Mouse (Mus musculus) urinary bladder, adult 2 months (tissue): Measurements from ENCODE around the gene Tas1r3. TPM values are rescaled to one million over a fixed set of nuclear protein-coding genes. Genes with fewer than 3 reads are reported as not detected.
A peak's percentile ranks its signal among the peaks of the same experiment; 100 is the strongest.

ENCODE experiments used
- DNase-seq: peaks from one replicate; pipeline ENCODE4 v3.0.0; 2022; ENCODE audit warnings: low spot score
- polyA plus RNA-seq: library from polyadenylated mRNA; depleted of rRNA; stranded (reverse); fragments of >200 nt; gene quantifications from 2 replicates; pipeline ENCODE4 v1.2.3, GENCODE M21; 2012

Gene Tas1r3
- polyA plus RNA-seq, 1 experiment: 0.91 TPM

- DNase-seq: peak; percentile 22
These were observed 21.4 kb downstream of the Tas1r3 start for GRCm38 (mm10) chr4:155841651-155842270.

DNA sequence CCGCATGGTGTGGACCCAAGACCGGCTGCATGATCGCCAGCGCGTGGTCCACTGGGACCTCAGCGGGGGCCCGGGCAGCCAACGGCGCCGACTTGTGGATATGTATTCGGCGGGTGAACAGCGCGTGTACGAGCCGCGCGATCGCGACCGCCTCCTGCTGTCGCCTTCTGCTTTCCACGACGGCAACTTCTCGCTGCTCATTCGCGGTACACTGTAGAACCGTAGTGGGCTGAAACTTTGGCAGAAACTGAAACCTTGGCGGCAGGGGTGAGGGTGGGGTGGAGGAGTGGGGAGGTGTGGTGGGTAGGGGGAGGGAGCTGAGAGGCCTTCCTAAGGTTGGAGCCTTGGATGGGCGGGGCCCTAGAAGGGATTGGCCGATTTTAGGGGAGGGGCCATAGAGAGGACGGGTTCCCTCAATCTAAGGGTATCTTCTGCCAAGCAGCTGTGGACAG, 22.1 kb downstream of the Tas1r3 start:
- DNase-seq: peak; percentile 46

DNA sequence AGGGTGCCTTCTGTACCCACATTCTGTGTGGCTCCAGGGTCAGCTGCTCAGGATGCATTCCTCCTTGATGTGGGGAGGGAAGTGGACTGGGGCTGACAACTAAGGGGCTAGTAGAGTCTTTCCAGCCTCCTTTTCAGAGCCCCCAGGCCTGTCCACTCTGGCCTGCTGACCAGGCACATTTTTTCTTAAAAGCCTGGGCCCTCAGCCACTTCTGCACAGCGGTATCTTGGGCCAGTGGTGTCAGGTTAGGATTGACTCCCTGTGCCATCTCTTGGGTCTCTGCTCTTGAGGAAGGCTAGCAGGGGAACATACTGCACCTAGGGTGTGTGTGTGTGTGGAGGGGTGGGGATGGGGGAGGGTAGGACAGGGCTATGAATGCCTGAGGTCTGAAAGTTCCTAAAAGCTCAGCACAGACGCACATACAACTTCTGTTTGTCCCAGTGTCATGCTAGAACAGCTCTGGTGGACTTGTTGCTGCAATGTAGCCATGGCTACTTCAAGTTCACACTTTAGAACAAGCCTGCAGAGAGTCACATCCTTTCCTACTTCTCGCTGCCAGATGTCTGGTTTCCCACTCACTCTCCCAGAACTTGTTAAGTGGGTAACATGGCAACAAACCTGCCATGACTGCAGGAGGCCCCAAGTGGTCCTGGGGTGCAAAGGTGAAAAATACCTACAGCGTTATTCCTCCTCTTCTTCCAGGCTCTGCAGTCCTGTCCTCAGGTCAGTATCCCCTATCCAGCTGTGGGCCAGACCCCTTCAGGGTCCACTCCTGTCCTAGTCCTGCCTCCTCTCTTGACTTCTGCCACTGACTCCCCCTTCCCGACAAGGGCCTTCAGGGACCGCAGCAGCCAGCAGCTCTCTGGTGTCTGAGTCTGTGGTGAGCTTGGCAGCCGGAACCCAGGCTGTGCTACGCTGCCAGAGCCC, 22.8 kb downstream of the Tas1r3 start:
- DNase-seq: peak; percentile 17

- DNase-seq: peak; percentile 56
These were observed 23.7 kb downstream of the Tas1r3 start, which contains the start of gene Mxra8 for GRCm38 (mm10) chr4:155839483-155839910. Gene Mxra8, plus strand, starts transcription at chr4:155839680.

GRCm38 (mm10) chr4:155838187-155839153, 24.7 kb downstream of the Tas1r3 start:
- DNase-seq: no peak

GRCm38 (mm10) chr4:155837404-155838010, 25.7 kb downstream of the Tas1r3 start:
- no peak for DNase-seq

GRCm38 (mm10) chr4:155833836-155834235, 29.3 kb downstream of the Tas1r3 start:
- no peak for DNase-seq

DNA sequence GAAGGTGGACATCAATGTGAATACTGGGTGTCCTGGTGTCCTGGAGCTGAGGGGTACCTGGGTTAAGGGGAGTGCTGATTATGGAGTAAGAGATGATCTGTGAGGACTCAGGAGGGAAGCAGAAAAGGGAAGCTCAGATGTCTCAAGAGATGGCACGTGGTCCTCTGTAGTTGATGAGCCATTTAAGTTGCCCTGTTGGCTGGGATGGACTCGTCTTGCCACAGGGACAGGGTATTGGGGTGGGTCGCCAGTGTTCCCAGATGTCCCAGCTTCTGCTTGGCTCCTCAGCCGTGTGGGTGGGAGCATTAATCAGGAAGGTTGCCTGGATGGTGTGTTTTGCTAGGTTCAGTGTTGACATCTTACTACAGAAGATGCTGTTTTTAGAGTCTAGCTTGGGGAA, 29.9 kb downstream of the Tas1r3 start:
- DNase-seq: no peak

DNA sequence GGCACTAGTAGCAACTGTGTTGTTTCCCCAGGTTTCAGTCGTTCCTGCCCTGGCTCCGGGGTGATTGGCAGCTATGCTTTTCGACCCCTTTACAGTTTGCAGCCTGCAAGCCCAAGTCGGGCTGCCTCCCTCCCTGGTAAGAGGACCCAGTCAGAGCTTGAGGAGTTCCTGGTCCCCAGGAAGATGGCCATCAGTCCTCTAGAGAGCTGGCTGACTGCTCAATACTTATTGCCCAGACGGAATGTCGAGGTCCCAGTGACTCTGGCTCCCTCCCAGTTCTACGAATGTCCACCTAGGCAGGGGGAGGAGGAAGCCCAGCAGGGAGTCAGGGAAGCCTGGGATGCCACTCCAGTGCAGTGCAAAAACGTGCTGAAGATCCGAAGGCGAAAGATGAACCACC, 30.8 kb downstream of the Tas1r3 start:
- no peak for DNase-seq

DNA sequence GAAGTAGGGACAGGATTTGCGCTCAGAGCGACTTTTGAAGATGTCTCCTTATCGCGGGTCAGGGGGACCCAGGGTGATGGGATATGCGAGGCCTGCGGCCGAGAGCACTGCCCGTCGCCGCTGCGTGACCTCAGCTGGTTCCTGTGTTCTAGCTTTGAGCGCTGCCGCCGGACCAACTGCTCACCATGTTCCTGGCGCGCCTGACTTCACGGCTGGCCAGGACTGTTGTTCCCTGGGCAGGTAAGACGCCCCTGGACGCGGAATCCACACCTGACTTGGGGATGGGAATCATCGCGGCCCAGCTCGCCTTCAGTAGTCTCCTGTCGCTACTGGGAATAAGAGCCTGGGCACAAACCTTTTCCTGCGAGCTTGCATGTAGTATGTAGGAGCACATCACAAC, 31.3 kb downstream of the Tas1r3 start:
- no peak for DNase-seq

DNA sequence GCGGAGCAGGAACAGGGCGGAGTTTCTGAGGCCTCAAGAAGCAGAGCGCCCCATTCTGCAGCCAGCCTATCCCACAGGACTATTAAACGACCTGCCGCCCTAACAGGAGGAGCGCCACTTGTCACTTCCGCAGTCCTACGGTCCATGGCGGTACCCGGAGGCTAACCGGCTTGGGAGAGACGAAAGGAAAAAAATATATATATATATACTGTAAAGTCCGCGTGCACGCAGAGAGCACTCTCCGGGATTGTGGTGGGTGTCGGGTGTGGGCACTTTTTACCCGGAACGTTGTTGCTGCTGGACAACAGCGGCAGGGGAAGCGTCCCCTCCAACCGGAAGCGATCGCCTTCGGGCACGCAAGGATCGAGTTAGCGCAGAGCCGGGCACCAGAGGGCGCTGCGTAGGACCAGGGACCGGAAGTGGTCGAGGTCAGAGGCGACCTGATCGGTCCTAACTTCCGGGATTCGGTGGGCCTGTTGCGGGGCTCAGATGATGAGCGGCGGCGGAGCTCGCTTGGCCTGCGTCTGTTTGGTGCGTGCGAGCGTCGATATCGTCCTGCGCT, 31.9 kb downstream of the Tas1r3 start, which contains the start of gene Aurkaip1:
TSS of gene Aurkaip1 (plus strand) at position 68 of the 562 bp plus-strand sequence.
- peak; percentile 91 for DNase-seq

- no peak for DNase-seq
These were observed 32.6 kb downstream of the Tas1r3 start for GRCm38 (mm10) chr4:155830596-155830995.

DNA sequence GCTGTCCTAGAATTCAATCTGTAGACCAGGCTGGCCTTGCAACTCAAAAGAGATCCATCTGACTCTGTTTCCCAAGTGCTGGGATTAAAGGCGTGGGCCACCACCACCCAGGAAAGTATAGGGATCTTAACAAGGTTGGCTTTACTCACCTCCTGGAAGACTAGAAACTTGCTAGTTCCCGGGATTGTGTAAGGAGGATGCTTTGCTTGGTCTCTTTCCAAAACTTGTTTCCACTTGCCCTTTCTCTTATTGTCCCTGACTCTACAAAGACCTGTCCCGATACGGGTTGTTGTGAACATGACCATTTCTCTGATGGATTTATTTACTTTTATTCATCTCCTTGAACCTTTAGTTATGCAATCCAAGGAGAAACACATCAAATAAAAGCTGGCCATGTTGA, 33.3 kb downstream of the Tas1r3 start:
- DNase-seq: no peak

DNA sequence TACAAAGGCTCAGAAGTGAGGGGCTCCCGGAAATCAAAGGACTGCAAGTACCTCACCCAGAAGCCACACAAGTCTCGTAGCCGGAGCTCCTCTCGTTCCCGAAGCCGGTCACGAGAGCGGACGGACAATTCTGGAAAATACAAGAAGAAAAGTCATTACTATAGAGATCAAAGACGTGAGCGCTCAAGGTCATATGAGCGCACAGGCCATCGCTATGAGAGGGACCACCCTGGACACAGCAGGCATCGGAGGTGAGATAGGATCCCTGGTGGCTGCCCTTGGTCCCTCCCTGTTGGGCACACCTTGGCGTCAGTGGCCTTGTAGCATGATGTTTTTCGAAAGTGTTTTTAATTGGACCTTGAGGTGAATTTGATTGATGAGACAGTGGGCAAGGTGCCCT, 39.7 kb downstream of the Tas1r3 start:
- DNase-seq: no peak

- no peak for DNase-seq
These were observed 42.1 kb downstream of the Tas1r3 start for GRCm38 (mm10) chr4:155821025-155821424.

- no peak for DNase-seq
These were observed 45.6 kb downstream of the Tas1r3 start for GRCm38 (mm10) chr4:155817533-155817932.

- DNase-seq: no peak
These were observed 50.4 kb downstream of the Tas1r3 start for GRCm38 (mm10) chr4:155812665-155813181.

GRCm38 (mm10) chr4:155811929-155812664, 51.1 kb downstream of the Tas1r3 start, which contains the start of gene Ccnl2:
Gene Ccnl2, plus strand, starts transcription at chr4:155812489.
- DNase-seq: peak; percentile 84
